Mouse (Mus musculus) liver, embryonic 18 days (tissue): Measurements from ENCODE around the gene Arfgef2. TPM values are rescaled to one million over a fixed set of nuclear protein-coding genes. Genes with fewer than 3 reads are reported as not detected.

ENCODE experiments used
- polyA plus RNA-seq: library from polyadenylated mRNA; depleted of rRNA; stranded (reverse); fragments of >200 nt; gene quantifications from 2 replicates; pipeline ENCODE4 v1.2.3, GENCODE M21; 2012; rRNA removed

The Arfgef2 gene
- 4.6 and 5.4 TPM in 2 replicates for polyA plus RNA-seq

GRCm38 (mm10) chr2:166805250-166806172 lies at the start of gene Arfgef2:
TSS of gene Arfgef2 (plus strand) at chr2:166805588.

GRCm38 (mm10) chr2:166792355-166792754 lies 13.0 kb upstream of the Arfgef2 start, which contains the start of gene Trp53rkb:
TSS of gene Trp53rkb (plus strand) at chr2:166792531.

GRCm38 (mm10) chr2:166905711-166906522 lies 100.5 kb downstream of the Arfgef2 start, which contains the start of gene Cse1l:
TSS of gene Cse1l (plus strand) at chr2:166906040.

Other genes starting within 250 kb of the Arfgef2 start
- gene Prex1, start 91.8 kb upstream of the Arfgef2 start, polyA plus RNA-seq: 9.9 and 11.9 TPM in 2 replicates
- 2.2 and 2.3 TPM in 2 replicates for gene Trp53rkb, start 13.1 kb upstream of the Arfgef2 start, polyA plus RNA-seq
- 19.9 and 20.2 TPM in 2 replicates for gene Cse1l, start 100.5 kb downstream of the Arfgef2 start, polyA plus RNA-seq
- gene Stau1, start 190.7 kb downstream of the Arfgef2 start, polyA plus RNA-seq: 16.5 and 18.5 TPM in 2 replicates
- 20.8 and 24.1 TPM in 2 replicates for gene Ddx27, start 209.6 kb downstream of the Arfgef2 start, polyA plus RNA-seq